Mouse (Mus musculus): ENCODE measurements around the gene Capzb.

The Capzb gene

DNA sequence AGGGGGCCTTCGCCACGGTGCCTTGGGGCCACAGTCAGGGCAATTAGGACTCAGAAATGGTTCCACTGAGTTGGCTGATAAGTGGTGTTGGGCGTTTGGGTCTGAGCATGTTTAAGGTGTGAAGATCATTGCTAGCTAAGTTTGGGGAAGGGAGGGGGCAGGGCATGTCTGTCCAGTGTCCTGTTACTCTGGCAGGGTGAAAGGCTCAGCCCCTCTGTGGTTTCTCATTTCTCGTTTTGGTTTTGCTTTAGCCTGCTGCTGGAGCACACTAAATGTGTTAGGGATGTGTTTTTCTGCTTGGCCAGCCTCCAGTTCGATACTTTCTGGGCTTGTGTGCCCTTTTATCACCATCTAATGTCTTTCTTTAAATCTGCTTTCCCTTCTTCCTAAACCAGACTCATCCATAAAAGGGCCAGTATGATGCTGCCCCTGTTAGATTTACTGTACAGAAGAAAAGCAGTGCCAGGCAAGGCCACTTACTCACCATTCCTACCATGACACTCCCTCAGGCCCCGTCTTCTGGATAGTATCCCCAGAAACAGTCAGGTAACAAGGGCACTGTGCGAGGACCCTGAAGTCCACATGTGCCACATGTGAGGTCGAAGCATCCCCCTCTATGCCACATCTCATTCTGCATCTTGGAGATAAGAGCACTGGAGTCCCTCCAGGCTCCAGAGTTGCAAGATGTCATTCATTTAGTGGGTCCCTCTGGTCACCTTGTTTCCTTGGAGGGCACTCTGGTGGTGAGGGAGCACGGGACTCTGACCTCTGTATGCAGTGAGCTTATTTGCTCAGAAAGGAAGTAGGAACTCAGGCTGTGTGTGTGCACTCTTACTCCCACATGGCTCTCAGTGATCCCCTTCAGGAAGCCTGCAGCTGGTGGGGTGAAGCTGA is 15.8 kb downstream of the Capzb start:
- DNase-seq (ENCODE audit: low read depth, low spot score), result peak; percentile 44

DNA sequence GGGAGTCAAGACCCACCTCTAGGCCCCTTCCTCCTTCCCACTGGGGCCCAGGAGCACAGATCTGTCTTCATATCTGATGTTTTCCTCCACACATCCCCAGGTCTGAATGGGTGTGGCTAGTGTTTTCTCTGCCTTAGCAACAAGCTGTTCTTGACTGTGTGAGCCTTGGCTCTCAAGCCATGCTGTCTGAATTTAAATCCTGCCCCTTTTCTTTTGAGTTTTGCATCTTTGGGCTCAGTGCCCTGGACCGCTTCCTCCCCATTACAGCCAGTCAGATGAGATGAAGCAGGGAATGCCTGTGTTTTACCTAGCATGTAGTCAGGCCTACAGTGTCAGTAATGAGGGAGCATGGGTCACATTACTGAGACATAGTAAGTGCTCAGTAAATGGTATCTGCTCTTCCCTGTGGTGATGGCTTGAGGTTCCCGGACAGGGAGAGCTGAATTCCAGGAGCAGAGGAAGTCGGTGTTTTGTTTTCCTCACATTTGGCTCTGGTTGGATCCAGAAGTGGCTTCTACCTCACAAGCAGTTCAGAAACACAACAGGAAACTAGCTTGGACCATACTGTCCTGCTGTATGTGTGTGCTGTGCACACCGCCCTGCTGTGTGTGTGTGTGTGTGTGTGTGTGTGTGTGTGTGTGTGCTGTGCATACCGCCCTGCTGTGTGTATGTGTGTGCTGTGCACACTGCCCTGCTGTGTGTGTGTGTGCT is 16.6 kb downstream of the Capzb start:
- peak; percentile 18 for DNase-seq (ENCODE audit: low read depth, low spot score)

DNA sequence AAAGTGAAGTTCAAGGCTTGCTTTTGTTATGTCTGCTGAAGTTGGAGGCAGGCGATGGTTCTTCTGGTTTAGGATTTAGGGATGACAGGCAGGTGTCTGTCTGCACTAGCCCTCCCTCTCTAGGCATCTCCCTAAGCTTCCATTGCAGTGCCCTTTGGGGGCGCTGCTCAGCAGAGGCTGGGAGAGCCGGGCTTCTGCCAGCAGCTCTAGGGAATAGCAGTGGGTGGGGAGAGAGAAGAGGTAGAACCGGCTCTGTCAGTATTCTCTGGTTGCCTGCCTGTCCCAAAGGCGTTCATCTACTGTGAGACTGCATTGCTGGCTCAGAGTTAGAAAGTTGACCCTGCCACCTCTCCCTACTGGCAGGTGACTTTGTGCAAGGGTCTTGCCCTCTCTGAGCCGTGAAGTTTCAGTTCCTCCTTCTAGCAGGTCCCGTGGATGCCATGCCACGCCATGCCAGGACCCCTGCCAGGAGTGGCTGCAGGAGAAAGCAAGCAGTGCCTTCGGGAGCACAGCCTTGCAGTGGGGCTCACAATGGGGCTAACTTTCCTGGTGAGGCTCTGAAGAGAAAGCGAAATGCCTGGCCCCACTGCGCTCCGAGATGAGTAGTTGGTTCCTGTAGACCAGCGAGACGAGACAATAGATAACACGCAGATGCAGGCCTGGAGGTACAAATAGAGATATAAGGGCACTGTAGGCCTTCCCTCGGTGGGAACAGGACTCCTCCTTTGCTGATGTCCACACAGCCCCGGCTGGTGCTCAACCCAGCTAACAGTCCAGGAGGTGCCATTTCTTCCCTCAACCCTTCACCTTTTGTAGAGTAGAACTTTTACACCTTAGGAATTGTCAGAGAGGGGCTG is 19.5 kb downstream of the Capzb start:
- no peak for DNase-seq (ENCODE audit: low read depth, low spot score)

GRCm38 (mm10) chr4:139213086-139213485 is 20.4 kb downstream of the Capzb start:
- DNase-seq (ENCODE audit: low read depth, low spot score), result no peak

DNA sequence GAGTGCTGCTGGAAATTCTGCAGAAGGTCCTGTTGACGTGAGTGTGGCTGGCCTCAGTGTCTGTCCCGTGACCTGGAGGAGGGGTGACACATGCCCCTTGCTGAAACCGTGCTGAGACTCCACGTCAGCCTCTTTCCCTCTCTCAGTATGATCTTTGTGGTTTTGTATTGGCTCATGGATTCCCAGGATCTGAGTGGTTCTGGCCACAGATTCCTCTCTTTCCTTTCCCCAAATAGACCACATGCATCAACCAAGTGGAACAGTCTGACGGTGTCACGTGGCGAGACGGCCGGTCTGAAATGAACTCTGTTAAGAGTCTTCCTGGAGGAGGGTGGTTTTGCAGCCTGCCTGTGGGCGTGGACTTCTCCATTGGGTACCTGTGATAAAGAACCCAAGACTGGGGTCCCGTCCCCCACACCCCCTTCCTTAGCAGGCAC is 21.3 kb downstream of the Capzb start:
- DNase-seq (ENCODE audit: low read depth, low spot score), result no peak

DNA sequence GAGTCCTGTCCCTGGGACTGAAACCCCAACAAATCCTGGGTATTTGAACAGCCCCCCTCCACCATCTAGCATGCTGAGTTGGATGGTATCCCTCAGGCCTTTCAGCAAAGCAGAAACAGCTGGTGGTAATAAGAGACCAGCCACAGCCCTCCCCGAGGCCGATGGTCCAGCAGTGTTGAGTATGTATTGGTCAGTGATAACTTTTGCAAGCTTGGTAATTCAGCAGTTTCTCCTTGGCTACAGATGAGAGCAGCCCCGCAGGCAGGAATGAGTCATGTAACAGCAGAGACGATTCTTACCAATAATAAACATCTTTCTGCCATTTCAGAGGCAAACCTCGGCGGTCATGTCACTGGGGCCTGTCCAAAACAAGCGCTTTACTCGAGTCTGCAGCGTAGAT is 23.9 kb downstream of the Capzb start:
- DNase-seq (ENCODE audit: low read depth, low spot score), result no peak

DNA sequence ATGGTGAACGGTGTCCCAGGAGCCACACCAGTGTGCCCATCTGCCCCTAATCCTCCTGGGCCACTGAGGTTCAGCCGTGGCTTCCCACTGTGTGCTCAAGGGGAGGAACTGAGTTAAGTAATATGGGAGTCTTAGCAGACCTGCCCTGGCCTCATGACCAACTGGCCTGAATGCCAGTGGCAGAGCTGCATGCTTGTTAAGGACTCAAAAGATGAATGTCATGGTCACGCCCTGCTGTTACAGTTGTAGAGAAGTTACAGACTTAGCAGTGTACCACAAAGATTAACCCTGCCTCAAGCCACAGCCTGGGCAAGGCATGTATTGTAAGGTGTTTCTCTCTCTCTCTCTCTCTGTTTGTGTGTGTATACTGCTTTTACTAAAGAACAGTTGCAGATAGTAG is 25.8 kb downstream of the Capzb start:
- no peak for DNase-seq (ENCODE audit: low read depth, low spot score)

GRCm38 (mm10) chr4:139219656-139220055 is 27.0 kb downstream of the Capzb start:
- no peak for DNase-seq (ENCODE audit: low read depth, low spot score)

- DNase-seq (ENCODE audit: low read depth, low spot score), result peak; percentile 64
These were observed 28.3 kb downstream of the Capzb start for GRCm38 (mm10) chr4:139220978-139221377.

- DNase-seq (ENCODE audit: low read depth, low spot score), result no peak
These were observed 29.1 kb downstream of the Capzb start for GRCm38 (mm10) chr4:139221837-139222236.

DNA sequence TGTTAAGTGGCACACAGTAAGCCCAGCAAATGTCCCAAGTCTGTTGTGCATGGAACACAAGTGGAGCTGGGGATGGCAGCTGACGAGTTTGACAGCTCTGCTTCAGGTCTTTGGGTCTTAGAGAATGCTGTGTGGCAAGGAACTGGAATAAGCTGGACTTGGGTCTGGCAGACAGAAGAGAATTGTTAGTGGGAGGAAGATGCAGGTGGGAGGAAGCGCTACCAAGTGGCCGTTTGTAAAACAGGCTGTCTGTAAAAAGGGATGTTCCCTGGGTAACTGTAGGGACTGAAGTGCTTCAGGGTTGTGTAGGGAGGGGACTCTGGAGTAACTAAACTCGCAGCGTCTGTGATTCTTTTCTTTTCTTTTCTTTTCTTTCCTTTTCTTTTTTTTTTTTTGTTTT is 32.4 kb downstream of the Capzb start:
- DNase-seq (ENCODE audit: low read depth, low spot score), result no peak

- DNase-seq (ENCODE audit: low read depth, low spot score), result no peak
These were observed 33.2 kb downstream of the Capzb start for GRCm38 (mm10) chr4:139225944-139226343.

DNA sequence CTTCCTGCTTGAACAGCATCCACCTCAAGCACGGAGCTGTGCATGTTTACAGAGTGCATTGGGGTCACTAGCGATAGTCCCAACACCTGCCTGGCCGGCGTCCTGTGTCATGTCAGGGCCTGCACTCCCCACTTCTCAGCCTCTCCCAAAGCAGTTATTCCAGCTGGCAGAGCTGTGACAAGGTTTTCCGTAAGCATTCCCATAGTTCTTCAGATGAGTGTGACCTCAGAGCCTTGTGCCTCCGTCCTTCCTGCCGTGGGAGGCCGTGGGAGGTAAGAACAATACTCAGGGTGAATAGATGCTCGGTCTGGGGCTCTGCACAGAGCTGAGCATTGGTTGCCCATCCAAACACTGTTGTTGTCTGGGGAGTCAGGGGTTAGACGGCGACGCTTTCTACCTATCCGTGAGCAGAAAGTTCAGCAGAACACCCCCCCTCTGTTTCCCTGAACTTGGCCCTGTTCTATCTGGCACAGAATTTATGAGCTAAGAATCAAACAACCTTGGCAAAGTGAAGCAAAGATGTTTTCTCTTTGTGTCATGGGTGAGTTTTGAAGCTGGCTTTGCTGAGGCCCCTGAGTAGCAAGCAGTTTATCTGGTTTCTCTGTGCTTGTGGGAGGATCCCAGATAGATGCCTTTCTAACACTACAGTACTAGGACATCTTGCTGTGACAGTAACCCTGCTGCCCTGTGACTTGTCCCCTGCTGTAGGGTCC is 34.0 kb downstream of the Capzb start:
- DNase-seq (ENCODE audit: low read depth, low spot score), result no peak

GRCm38 (mm10) chr4:139227923-139228322 is 35.2 kb downstream of the Capzb start:
- no peak for DNase-seq (ENCODE audit: low read depth, low spot score)

DNA sequence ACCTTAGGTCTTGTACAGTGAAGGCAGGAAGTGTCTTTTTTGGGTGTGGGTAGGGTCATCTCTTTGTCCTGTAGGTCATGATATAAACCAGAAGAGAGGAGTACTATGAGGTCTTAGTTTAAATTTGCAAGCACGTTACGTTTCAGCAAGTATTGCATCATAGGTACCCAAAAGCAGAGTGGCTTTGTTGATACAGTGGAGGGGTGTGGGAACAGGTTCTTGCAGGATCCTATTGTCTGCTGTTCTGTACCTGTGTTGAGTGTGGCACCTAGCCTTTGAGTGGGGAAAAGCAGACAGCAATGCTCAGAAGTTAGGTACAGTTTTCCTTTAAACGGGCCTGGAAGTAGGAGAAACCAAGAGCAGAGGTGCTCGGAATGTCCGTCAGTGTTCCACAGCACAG is 36.6 kb downstream of the Capzb start:
- DNase-seq (ENCODE audit: low read depth, low spot score), result no peak

GRCm38 (mm10) chr4:139230376-139231120 is 37.8 kb downstream of the Capzb start:
- no peak for DNase-seq (ENCODE audit: low read depth, low spot score)

GRCm38 (mm10) chr4:139231163-139231562 is 38.5 kb downstream of the Capzb start:
- DNase-seq (ENCODE audit: low read depth, low spot score), result no peak

DNA sequence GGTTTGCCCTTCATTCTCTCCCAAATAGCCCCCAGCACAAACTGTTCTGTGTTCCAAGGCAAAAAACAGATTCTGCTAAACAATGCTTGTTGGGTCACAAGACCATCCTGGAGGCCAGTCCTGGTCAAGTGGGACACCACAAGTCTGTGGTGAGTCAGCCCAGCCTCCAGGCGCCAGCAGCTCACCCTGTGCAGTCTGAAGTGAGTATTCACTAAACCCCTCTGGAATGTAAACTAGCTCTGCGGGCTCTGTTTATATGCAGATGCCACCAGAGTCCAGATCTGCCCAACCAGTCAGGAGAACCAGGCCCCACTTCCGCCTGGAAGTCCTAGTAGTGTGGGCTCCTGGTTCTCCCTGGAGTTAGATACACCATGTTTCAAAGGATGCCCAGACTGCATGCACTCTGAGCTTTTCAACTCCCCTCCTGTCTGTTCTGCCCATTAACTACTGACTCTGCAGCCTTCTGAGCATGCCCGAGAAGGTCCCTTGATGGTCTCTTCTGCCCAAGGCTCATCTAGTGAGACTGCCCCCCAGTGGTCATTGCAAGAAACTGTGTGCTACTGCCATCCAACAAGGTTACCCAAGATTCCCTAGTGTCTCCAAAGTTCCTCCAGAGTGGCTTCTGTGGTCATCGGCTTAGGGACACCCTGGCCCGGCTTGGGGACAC is 39.9 kb downstream of the Capzb start:
- peak; percentile 75 for DNase-seq (ENCODE audit: low read depth, low spot score)

GRCm38 (mm10) chr4:139233146-139233495 is 40.4 kb downstream of the Capzb start:
- DNase-seq (ENCODE audit: low read depth, low spot score), result no peak

GRCm38 (mm10) chr4:139233755-139234254 is 41.1 kb downstream of the Capzb start:
- no peak for DNase-seq (ENCODE audit: low read depth, low spot score)
